Mouse (Mus musculus): ENCODE data around the gene Gnptab. TPM values are rescaled to one million over a fixed set of nuclear protein-coding genes. Genes with fewer than 3 reads are reported as not detected.
"Not testable (repeated sequence)": the region's sequence is repeated elsewhere in the genome, so short reads cannot be mapped to it uniquely, and the experiment has no call there.

Gene Gnptab
- total RNA-seq (2022): 10 to 100 TPM; 29.6 to 40.1 (median 34.0) TPM

DNA sequence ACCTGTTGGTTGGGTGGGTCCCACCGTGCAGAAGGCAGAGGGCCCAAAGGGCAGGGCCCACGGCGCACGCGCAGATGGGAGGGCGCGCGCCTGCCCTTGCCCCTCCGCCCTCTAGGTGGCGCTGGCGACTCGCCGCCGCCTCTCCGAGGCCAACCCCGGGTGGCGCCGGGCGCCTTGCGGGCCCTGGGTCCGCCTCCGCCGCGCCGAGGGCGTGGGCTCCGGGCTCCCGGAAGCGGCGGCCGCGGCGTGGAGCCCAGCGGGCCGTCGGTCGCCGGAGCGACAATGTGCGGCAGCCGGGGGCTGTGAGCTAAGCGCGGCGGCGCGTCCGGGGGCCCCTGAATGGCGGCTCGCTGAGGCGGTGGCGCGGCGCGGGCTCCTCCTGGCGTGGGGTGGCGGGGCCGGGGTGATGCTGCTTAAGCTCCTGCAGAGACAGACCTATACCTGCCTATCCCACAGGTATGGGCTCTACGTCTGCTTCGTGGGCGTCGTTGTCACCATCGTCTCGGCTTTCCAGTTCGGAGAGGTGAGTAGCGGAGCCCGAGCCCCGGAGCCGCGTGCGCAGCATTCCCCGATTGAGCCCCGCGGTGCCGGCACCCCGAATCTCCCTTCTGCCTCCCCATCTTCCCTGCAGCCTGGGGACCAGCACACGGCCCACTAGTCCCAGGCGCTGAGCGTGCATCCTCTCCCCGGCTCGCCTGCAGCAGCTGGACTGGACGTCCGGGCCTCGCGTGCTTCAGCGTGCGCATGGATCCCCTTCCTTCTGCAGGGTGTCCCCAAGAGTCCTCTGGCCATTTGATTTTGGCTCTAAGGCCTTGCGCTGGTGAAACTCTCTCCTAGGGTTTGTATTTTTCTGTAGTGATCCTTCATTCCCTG is at the start of gene Gnptab, which contains the start of gene Dram1:
Gene Gnptab, plus strand, starts transcription at position 120 of the 873 bp plus-strand sequence.
Gene Dram1, minus strand, starts transcription at position 68 of the 873 bp plus-strand sequence.
- peak; percentile 71 for DNase-seq

DNA sequence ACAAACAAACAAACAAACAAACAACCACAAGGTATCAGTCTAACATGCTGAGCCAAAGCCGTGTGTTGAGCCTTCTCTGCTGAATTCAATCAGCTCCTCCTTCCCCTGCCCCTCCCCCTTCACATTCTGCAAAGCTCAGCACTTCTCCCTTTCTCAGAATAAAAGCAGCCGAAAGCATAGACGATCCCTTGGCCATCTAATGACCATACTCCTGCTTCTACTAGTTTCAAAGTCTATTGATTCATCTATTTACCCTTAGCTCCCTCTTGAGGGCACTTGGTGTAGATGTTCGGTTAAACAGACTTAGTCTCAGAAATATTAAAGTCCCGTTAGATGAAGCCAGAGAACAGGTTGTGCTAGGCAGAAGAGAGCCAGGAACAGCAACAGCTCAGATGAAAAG is 48.2 kb upstream of the Gnptab start:
- DNase-seq: no peak

DNA sequence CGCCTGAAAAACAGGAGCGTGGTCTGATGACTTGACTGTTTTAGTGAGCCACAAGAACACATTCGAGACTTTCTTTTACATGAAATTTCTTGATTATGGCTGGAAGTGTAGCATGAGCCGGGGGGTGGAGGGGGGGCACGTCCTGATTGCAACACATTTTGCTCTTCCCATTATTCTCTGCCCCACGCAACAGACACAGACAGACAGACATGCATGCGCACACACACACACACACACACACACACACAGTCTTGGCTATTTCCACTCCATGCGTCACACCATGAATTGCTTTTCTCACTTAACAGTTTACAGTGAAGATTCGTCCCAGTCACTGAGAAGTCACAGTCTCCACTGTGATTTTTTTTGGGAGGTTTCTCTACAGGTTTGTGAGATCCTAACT is 38.3 kb upstream of the Gnptab start:
- no peak for DNase-seq

GRCm38 (mm10) chr10:88341368-88341767 is 37.6 kb upstream of the Gnptab start:
- DNase-seq: no peak

- no peak for DNase-seq
Measured at GRCm38 (mm10) chr10:88345899-88346401, 33.0 kb upstream of the Gnptab start.

GRCm38 (mm10) chr10:88346454-88347245 is 32.3 kb upstream of the Gnptab start:
- no peak for DNase-seq

DNA sequence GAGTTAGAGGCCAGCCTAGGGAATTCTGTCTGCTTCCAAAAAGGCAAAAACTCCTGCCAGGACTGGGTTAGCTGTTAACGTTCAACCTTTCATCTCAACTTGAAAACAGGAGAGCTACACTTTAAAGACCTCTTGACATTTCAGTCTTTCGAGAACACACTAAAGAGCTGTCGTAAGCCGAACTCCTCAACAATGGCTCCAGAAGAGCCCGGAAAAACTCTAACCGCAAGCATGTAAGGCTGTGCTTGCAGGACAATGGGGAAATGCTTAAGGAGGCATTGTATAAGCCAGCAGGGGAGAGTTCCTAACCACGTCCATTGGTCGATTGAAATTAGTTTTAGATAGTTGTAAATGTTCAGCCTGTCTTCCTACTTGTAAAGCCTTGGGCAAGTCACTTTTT is 29.1 kb upstream of the Gnptab start:
- no peak for DNase-seq

- DNase-seq: no peak
Measured at GRCm38 (mm10) chr10:88350687-88351086, 28.2 kb upstream of the Gnptab start.

GRCm38 (mm10) chr10:88351411-88352103 is 27.4 kb upstream of the Gnptab start:
- no peak for DNase-seq

GRCm38 (mm10) chr10:88352549-88352948 is 26.4 kb upstream of the Gnptab start:
- DNase-seq: no peak

DNA sequence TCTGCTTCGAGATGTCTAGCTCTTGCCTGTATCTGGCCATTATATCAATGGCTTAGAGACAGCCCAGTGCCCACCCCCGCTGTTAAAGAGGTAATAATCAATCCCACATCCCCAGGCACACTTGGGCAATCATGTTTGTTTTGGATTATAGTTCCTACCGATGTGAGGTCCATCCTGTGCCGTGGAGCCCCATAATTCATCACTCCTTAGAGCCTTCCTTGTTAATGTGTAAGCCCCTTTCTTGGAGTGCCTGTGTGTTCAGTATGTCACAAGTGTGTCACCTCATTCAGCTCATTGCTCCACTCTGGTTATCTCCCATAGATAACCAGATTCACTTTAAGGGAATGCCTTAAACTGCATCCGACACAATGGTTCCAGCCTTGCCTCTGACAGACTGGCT is 24.3 kb upstream of the Gnptab start:
- no peak for DNase-seq

- DNase-seq: no peak
Measured at GRCm38 (mm10) chr10:88356114-88356982, 22.6 kb upstream of the Gnptab start.

GRCm38 (mm10) chr10:88356983-88357559 is 21.9 kb upstream of the Gnptab start:
- DNase-seq: peak; percentile 62

- DNase-seq: no peak
Measured at GRCm38 (mm10) chr10:88362218-88362617, 16.7 kb upstream of the Gnptab start.

- no peak for DNase-seq
Measured at GRCm38 (mm10) chr10:88364221-88364620, 14.7 kb upstream of the Gnptab start.

DNA sequence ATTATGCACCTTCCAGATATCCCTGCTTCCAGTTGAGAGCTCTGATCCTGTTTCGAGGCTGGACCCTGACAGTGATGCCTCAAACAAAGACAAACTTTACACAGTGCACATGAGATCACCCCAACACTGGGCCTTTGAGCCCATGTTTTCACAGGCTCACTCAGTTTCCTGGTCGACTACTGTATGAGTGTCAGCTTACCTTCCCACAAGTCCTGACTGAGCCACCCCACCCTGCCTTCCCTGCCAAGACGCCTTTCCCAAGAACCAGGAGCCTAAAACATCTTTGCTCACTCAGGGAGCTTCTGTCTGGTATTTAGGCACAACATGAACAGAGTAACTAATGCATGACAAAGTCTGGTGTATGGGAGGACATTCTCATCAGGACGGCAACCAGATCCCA is 9.7 kb upstream of the Gnptab start:
- no peak for DNase-seq

GRCm38 (mm10) chr10:88371793-88372192 is 7.1 kb upstream of the Gnptab start:
- DNase-seq: no peak

- DNase-seq: no peak
Measured at GRCm38 (mm10) chr10:88372436-88372835, 6.5 kb upstream of the Gnptab start.

- DNase-seq: not testable (repeated sequence)
Measured at GRCm38 (mm10) chr10:88372945-88373344, 6.0 kb upstream of the Gnptab start.

GRCm38 (mm10) chr10:88374984-88375383 is 3.9 kb upstream of the Gnptab start:
- DNase-seq: no peak

DNA sequence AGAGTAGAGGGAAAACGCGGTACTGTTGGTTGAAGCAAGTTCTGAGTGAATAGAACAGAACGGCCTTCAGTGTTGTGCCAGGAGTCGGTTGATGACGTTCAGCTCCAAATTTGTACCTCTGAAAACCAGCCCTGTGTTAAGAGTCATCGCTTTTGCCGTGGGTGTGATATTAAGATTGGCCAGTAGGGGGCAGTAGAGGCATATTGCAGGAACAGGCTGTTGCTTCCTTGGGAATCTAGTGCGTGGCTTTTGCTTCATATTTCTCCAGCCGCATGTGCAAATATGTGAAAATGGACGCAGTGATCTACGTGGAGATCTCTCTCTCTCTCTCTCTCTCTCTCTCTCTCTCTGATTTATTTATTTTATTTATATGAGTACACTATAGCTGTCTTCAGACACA is 2.2 kb upstream of the Gnptab start:
- peak; percentile 90 for DNase-seq
